Mouse (Mus musculus) gastrocnemius, adult 18-20 months (tissue): ENCODE results near the gene Plekhg5. TPM values are rescaled to one million over a fixed set of nuclear protein-coding genes. Genes with fewer than 3 reads are reported as not detected.

Experiments used
- DNase-seq: peaks from one replicate; pipeline ENCODE4 v3.0.0; 2021; ENCODE audit warnings: low spot score
- total RNA-seq, 2 experiments: library from RNA; stranded (reverse); gene quantifications; 2 replicates each; pipeline ENCODE4 v1.2.3; 2021

The Plekhg5 gene
- total RNA-seq, 2 experiments from 2014 or later: 5.0 to 6.5 TPM

DNA sequence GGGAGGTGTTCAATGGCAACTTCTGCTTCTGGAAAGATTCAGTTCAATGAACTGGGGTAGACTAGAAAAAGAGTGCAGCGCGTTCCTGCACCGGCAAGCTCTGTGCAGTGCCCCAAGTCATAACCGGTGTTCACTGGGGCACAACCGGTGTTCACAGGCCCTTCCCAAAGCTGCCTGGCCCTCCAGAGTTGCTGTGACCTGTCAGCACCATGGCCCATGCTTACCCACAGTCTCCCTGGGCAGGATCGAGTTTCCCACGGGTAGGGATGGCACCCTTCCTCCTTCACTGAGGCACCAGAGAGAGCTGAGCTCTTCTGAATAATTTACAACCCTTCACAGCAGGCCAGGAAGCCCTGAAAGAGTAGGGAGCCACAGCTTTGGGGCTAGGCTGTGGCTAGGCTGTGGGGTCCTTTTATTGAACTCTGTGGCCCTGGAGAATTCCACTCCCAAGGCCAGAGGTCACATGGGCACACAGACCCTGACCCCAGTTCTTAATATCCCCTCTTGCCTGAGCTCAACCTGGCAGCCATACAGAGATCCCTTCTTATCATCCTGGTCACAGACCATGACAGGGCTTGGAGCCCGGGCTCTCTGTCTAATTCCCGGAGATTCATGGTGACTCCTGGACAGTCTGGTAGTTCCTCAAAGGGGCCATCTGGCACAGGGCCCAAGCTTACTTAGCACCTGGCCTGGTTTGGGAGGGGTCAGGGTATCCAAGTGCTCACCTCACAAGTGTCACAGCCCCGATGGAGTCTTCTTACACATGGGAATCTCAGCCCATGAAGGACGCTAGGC lies 73.9 kb downstream of the Plekhg5 start:
- DNase-seq: no peak

DNA sequence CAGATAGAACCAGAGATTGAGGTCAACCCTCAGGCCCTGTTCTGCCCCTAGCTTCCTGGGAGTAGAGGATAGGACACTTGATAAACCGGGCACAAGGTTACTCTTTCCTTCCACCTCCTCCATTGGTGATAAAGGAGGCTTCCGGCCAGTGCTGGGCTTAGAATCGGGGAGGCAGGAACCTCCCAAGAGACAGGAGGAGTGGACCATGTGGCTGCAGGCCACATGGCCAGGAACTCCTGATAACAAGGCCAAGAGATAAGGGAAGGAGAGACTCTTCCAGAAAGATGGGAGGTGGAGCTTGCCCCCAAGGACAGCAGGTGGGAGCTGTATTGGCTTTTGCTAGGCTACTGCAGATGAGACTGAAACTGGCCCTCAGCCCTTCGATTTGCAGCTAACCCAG lies 78.2 kb downstream of the Plekhg5 start:
- no peak for DNase-seq

DNA sequence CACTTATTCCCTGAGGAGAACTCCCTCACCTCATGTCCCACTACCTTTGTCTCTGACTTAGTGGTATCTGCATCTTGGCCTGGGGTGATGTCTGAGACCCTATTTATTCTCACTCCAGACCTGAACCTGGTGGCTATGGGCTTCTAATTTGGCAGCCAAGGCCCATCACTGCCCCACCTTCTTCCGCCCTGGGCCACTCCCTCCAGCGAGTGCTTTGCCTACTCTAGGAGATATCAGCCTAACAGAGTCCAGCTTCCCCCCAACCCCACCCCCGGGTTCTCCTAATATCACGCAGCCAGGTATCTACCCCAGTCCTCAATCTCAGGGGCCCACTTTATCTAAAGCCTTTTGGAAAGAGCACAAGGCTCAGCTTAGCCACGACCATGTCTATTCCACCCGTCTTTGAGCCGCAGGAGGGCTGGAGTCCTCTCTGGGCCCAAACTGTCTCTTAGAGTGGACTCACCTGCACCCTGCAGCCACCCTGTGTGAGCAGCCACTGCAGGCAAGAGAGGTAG lies 79.2 kb downstream of the Plekhg5 start:
- no peak for DNase-seq

DNA sequence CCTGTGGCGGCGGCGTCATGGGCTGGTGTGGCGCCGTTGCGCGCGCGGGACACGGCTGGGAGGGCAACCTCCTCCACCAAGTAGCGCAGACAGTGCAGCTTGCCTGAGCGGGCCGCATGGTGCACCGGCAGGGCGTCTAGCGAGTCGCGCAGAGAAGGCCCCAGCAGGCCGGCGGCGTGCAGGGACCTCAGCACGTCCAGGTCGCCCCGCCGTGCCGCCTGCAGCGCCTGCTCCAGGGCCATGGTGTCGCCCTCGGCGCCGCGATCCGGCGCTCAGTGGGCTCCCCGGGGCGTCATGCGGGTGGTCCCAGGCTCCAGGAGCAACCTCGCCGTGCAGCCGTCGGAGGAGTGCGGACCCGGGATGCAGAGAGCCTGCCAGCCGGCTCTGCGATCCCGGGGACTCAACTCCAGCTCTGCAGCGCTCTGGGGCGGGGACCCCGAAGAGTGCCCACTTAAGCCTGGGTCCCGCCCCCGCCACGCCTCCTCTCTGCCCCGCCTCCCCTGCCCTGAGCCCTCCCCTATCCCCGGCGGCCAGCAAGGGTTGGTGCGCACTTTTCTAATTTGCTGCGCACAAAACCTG lies 79.8 kb downstream of the Plekhg5 start, which contains the start of gene Espn:
TSS of gene Espn (minus strand) at position 406 of the 579 bp plus-strand sequence.
- no peak for DNase-seq

DNA sequence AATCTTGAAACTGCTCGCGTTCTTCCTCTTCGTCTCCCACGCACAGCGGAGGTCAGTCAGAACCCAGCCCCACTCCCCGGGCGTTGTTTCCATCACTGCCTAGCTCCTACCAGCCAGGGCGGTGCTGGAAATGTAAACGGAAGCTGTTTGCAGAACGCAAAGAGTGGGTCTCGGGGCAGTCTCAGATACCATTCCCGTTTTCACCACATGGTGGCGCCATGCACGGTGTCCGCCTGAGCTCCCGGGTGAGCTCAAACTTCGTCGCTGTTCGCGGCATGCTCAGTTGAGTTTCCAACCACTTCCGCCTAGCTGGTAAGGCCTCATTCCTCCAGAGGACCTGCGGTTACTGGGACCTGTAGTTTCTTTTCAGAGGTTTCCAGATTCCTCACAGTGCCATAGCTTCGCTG lies 81.5 kb downstream of the Plekhg5 start:
- DNase-seq: peak; percentile 82

DNA sequence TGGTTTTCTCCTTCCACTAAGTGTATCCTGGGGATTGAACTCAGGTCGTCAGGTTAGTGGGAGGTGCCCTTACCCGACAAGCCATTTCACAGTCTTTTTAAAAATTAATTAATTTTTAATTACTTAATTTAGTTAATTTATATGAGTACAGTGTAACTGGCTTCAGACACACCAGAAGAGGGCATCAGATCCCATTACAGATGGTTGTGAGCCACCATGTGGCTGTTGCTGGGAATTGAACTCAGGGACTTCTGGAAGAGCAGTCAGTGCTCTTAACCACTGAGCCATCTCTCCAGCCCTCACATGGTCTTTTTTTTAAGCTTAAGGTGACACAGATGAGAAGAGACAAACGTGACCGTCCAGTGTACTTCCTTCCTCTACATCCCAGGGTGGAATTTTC lies 82.7 kb downstream of the Plekhg5 start:
- DNase-seq: no peak

DNA sequence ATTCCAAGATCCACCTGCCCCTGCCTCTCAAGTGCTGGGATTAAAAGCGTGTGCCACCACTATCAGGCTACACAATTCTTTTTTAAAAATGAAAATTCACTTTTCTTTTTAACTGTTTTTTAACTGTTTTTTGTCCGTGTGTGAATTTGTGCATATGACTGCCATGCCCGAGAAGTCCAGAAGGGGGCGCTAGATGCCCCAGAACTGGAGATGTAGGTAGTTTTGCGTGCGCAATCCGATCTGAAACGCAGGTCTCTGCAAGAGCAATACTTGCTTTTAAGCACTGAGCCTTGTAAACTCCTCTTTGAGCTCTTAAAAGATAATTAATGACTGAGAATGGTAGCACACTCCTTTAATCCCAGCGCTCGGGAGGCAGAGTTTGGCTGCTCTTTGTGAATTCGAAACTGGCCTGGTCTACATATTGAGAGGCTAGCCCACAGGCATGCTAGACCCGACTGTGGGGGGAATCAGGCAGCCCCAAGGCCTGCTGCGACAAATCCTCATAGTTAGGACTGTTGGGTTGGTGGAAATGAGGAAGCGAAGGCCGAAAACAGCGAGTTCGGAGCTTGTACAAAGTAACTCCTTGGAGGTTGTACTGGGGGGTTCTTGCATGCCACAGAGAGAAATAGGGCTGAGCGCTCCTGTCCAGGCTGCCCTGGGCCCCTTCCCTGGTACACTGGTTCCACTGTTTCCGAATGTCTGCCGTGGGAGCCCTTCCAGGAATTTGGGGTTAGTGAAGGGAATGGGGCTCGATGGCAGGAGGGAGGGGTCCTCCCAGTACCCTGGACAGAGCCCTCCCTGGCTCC lies 85.7 kb downstream of the Plekhg5 start:
- DNase-seq: no peak

DNA sequence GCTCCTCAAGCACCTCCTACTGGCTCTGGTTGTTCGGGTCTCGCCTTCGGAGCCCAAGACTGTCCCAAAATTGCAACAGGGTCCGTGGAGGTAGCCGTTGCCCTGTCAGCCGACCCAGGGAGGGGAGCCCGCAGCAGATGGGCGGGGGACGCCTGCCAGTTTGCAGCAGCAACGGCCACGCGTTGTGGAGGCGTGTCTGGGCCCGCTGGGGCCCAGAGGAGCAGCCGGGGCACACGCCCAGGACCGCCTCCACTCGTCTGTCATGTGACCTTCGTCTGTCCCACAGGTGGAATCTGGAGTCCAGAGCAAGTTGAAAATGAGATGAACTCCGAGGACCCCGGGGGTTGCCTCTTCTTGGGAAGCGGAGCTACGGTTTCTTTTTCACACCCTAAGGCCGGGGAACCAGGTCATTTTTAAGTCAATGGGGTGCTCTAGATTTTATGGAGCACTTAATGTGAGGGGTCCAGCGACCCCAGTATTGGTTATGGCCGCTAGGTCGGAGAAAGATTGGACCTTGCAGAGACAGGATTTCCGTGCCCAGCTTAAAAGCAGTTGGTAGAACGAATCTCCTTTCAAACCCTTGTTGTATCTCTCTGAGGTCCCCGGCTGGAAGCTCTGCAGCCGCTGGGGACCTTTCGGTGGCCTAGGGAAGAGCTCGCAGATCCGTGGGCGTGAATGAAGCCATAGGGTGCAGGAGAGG lies 86.4 kb downstream of the Plekhg5 start, which contains the start of gene Hes2:
TSS of gene Hes2 (plus strand) at position 283 of the 700 bp plus-strand sequence.
- DNase-seq: no peak

DNA sequence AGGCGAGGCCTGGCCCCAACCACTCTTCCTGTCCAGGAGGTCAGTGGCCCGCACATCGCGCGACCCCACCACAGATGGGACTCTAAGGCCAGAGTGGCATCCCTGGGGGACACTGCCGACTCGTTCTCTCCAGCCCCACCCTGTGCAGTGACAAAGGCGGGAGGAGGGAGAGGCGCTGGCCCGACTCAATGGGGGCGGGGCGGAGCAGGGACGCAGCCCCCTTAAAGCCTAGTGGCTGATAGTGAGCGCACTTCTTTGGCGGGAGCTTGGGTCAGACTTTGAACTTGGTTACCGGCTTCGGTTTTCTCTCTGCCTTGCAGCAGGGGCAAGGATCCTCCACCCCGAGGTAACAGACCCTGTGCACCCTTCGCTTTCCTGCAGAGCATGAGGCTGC lies 87.0 kb downstream of the Plekhg5 start:
- DNase-seq: no peak

DNA sequence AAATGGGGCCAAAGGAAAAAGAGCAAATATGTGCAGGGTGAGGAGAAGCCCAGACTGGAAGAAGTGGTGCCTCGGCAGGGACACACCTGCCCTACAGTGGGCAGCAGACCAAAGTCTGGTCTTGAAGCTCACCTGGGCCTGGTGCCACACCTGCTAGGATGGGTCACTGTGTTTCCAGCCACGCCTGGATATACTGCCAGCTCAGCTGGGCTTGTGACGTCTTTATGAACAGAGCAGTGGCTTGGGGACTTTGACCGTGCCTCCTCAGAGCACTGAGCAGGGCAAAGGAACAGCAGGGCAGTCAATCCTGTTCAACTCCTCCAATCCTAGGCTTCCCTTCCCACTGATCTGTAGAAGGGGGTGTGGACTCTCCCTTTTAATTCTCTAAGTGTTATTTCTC lies 88.5 kb downstream of the Plekhg5 start:
- DNase-seq: no peak

DNA sequence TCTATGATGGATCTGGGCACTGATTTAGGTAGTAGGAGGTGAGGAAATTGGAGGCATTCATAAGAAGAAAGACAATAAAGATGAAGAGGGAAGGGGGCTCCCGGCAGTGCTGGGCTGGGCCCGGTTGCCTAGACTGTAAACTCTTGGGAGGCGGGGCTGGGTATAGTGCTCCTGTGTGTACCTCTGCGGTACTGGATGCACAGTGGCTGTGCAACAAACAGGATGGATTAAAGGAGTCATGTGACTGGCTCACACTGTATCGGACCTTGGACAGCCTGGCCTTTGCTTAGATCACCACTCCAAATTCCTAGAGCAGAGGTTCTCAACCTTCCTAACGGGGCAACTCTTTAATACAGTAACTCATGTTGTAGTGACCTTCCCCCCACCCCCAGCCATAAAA lies 89.3 kb downstream of the Plekhg5 start:
- no peak for DNase-seq

DNA sequence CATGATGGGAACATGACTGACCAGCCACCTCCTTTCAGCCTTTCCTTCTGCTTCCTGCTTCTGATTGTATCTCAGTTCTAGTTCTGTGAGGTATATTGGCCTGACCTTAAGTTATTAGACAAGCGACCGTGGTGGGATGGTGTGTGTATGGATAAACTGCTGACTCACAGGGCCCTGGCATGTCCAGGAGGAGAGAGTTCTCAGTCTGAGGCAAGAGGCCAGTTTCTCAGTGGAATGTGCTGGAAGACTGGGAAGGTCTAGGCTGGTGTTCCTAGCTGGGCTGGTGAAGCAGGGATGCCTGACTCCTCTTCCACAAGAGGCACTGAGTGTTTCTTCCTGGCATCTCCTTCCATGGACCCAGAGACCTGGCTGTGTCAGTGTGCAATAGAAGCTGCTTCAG lies 90.5 kb downstream of the Plekhg5 start:
- no peak for DNase-seq

Other genes with a start within 250 kb of the Plekhg5 start
- 100 to 1,000 TPM in 1 of 2 experiments, 10 to 100 TPM in 1; 99.5 to 122 TPM for gene Camta1, start 210.6 kb upstream of the Plekhg5 start, total RNA-seq
- gene Dnajc11, start 138.8 kb upstream of the Plekhg5 start, total RNA-seq: 10 to 100 TPM; 47.9 to 52.6 TPM
- gene Thap3, start 83.5 kb upstream of the Plekhg5 start, total RNA-seq: 10 to 100 TPM; 30.0 to 33.3 TPM
- 1 to 10 TPM; 4.6 to 4.7 TPM for gene Phf13, start 76.2 kb upstream of the Plekhg5 start, total RNA-seq
- gene Klhl21, start 63.7 kb upstream of the Plekhg5 start, total RNA-seq: 100 to 1,000 TPM in 1 of 2 experiments, 10 to 100 TPM in 1; 98.5 to 113 TPM
- gene Zbtb48, start 44.8 kb upstream of the Plekhg5 start, total RNA-seq: 1 to 10 TPM; 2.2 to 3.1 TPM
- under 1 TPM; 0.52 to 0.91 TPM for gene Tas1r1, start 33.9 kb upstream of the Plekhg5 start, total RNA-seq
- 1 to 10 TPM; 8.7 to 9.5 TPM for gene Nol9, start 33.2 kb upstream of the Plekhg5 start, total RNA-seq
- 1 to 10 TPM; 1.0 to 1.8 TPM for gene Tnfrsf25, start 43.4 kb downstream of the Plekhg5 start, total RNA-seq
- gene Espn, start 79.9 kb downstream of the Plekhg5 start, total RNA-seq: under 1 TPM; 0.36 to 0.59 TPM
- gene Hes2, start 86.4 kb downstream of the Plekhg5 start, total RNA-seq: not detected
- 10 to 100 TPM; 16.2 to 18.8 TPM for gene Acot7, start 105.6 kb downstream of the Plekhg5 start, total RNA-seq
- 1 to 10 TPM; 3.4 to 4.5 TPM for gene Gpr153, start 201.7 kb downstream of the Plekhg5 start, total RNA-seq
- gene Hes3, start 219.2 kb downstream of the Plekhg5 start, total RNA-seq: not detected
- 10 to 100 TPM; 19.8 to 19.9 TPM for gene Icmt, start 224.7 kb downstream of the Plekhg5 start, total RNA-seq
- not detected for gene Rnf207, start 246.5 kb downstream of the Plekhg5 start, total RNA-seq